8 mouse cellular contexts compared by ENCODE assay signal in the genomic region with DNA sequence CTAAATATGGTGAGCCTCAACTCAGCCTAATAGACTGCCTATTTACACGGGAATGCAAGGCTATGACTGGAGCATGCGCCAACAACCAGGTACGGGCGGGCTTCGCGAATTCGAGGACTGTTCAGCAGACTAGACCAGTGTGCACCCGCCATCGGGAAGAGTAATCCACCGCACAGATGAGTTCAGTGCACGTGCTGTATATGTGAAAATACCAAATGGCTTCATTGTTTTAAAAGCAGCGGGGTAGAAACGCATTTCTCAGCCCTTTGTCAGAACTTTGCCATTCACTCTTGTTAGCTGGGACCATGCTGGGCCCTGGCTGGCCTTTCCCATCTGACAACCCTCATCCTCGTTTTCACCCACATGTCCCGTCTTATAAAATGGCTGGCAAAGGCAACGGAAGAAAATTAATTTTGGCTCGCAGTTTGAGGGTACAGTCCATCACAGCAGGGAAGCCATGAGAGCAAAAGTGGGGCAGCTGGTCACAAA. TPM values are rescaled to one million over a fixed set of nuclear protein-coding genes. Genes with fewer than 3 reads are reported as not detected.
DNase-seq lines count a peak whose midpoint lies in the region; ATAC-seq and TF ChIP-seq lines count a peak whose summit lies in the region.

No protein-coding gene starts in this region.

- no peak overlapping the region for H3K27ac ChIP-seq in thymus, adult 2 months (ENCODE audit: control insufficient read depth, insufficient read depth, low read length)
- peak overlapping the region; percentile 93; the same call in 1 of the 2 replicates for H3K27ac ChIP-seq in hindbrain, embryonic 16.5 days (ENCODE audit: low read depth, low read length)
- no peak overlapping the region for H3K27ac ChIP-seq in stomach, postnatal 0 days (replicated peaks)

- TF ChIP-seq CTCF in thymus, adult 2 months (IDR thresholded peaks at IDR 0.05; ENCODE audit: borderline replicate concordance, control insufficient read depth, extremely low read depth, insufficient read depth, low read length, poor library complexity): no peak
- TF ChIP-seq CTCF in stomach, postnatal 0 days (IDR thresholded peaks at IDR 0.05; ENCODE audit: low read depth): no peak

- H3K36me3 ChIP-seq in thymus, adult 2 months (ENCODE audit: control insufficient read depth, insufficient read depth, low read length): no peaks in the 10 kb centered on the region
- no peaks in the 10 kb centered on the region for H3K36me3 ChIP-seq in hindbrain, embryonic 16.5 days (ENCODE audit: control insufficient read depth, insufficient read depth, low read length)
- H3K36me3 ChIP-seq in stomach, postnatal 0 days (ENCODE audit: control insufficient read depth, insufficient read depth, low read length): no peaks in the 10 kb centered on the region

- no peak overlapping the region; the same call in 1 of the 2 replicates for H3K4me3 ChIP-seq in thymus, adult 2 months (ENCODE audit: control insufficient read depth, insufficient read depth, low read length)
- H3K4me3 ChIP-seq in hindbrain, embryonic 16.5 days (ENCODE audit: low read length): peak overlapping the region; percentile 85
- H3K4me3 ChIP-seq in stomach, postnatal 0 days (ENCODE audit: low read depth, low read length): peak overlapping the region; percentile 84

- no peak for TF ChIP-seq POLR2A in thymus, adult 2 months (IDR thresholded peaks at IDR 0.05; ENCODE audit: control insufficient read depth, extremely low read depth, insufficient read depth, low read length, poor library complexity)

- no peaks in the 10 kb centered on the region for H3K9me3 ChIP-seq in hindbrain, embryonic 16.5 days (ENCODE audit: control insufficient read depth, low read length)
- H3K9me3 ChIP-seq in stomach, postnatal 0 days (ENCODE audit: control insufficient read depth, low read length): no peaks in the 10 kb centered on the region

- peak; percentile 6 for DNase-seq in embryo, embryonic 10 days (ENCODE audit: low spot score)
- DNase-seq in embryo, embryonic 10.5 days (ENCODE audit: low spot score): no peak
- DNase-seq in thymus, adult 2 months: peak; percentile 11
- no peak for DNase-seq in thymus, postnatal 0 days (ENCODE audit: low spot score)
- no peak for DNase-seq in stomach, postnatal 0 days (ENCODE audit: low spot score)

- peaks cover 8% of the 10 kb centered on the region for H3K4me1 ChIP-seq in thymus, adult 2 months (replicated peaks; ENCODE audit: control insufficient read depth, insufficient read depth, low read length)
- peaks cover 9% of the 10 kb centered on the region for H3K4me1 ChIP-seq in hindbrain, embryonic 16.5 days (ENCODE audit: control insufficient read depth, insufficient read depth, low read depth, low read length)
- no peaks in the 10 kb centered on the region; the same call in 1 of the 2 replicates for H3K4me1 ChIP-seq in stomach, postnatal 0 days (replicated peaks; ENCODE audit: control insufficient read depth, insufficient read depth)

- peak; percentile 56 for ATAC-seq in hindbrain, embryonic 16.5 days
- ATAC-seq in megakaryocyte-erythroid progenitor cell, adult 5-6 weeks (replicated peaks; ENCODE audit: low FRiP score, low TSS enrichment, poor library complexity, severe bottlenecking): peak; percentile 15; the same call in 1 of the 2 replicates
- peak; percentile 26; the same call in 1 of the 2 replicates for ATAC-seq in stomach, postnatal 0 days (ENCODE audit: low FRiP score, low TSS enrichment)
- no peak for ATAC-seq in inflammation-experienced regulatory T-cells, adult 6 months

- no peaks in the 10 kb centered on the region for H3K27me3 ChIP-seq in thymus, adult 2 months (ENCODE audit: control insufficient read depth, insufficient read depth, low read length)
- H3K27me3 ChIP-seq in hindbrain, embryonic 16.5 days (replicated peaks; ENCODE audit: control insufficient read depth, insufficient read depth, low read length): no peaks in the 10 kb centered on the region
- no peaks in the 10 kb centered on the region for H3K27me3 ChIP-seq in stomach, postnatal 0 days (ENCODE audit: control insufficient read depth, insufficient read depth, low read length)

- 73% methylated on average over 17 of the region's 17 CpGs for WGBS in thymus, adult 2 months
- WGBS in hindbrain, embryonic 16.5 days: 39% methylated on average over 17 of the region's 17 CpGs
- WGBS in stomach, postnatal 0 days: 53% methylated on average over 17 of the region's 17 CpGs

- peak overlapping the region; percentile 92 for H3K9ac ChIP-seq in hindbrain, embryonic 16.5 days (ENCODE audit: low read depth, low read length)
- H3K9ac ChIP-seq in stomach, postnatal 0 days (ENCODE audit: low read length): peak overlapping the region; percentile 78; the same call in 1 of the 2 replicates

- H3K4me2 ChIP-seq in hindbrain, embryonic 16.5 days (ENCODE audit: low read length): peak overlapping the region; percentile 79
- peak overlapping the region; percentile 95 for H3K4me2 ChIP-seq in stomach, postnatal 0 days (replicated peaks; ENCODE audit: low read depth)

- TF ChIP-seq EP300 in stomach, postnatal 0 days (optimal IDR thresholded peaks at IDR 0.05): no peak

RNA-seq across cellular contexts. Expression of a gene that starts 0.5 kb away (rescaled TPM):
- 9.0 and 10.1 TPM in 2 replicates for polyA plus RNA-seq in thymus, adult 2 months (2012; rRNA removed)
- 2.5 and 2.8 TPM in 2 replicates for polyA plus RNA-seq in thymus, postnatal 0 days (2015; fragmentation: Nextera tagmentation; extraction: Ambion mirVana)
- 7.5 and 7.6 TPM in 2 replicates for polyA plus RNA-seq in hindbrain, embryonic 16.5 days (2015; fragmentation: Nextera tagmentation; extraction: Ambion mirVana)
- total RNA-seq in megakaryocyte-erythroid progenitor cell, adult 5-6 weeks (2014; fragmentation: Nextera tagmentation): 7.7 and 14.9 TPM in 2 replicates
- total RNA-seq in megakaryocyte-erythroid progenitor cell, adult 5-6 weeks (2017): 2.0 and 3.0 TPM in 2 replicates
- polyA plus RNA-seq in stomach, postnatal 0 days (2015; fragmentation: Nextera tagmentation; extraction: Ambion mirVana): 3.8 and 4.4 TPM in 2 replicates
- 1 to 10 TPM; 4.7 to 9.1 (median 5.8) TPM for polyA plus RNA-seq in inflammation-experienced regulatory T-cells, adult 6 months (2017; shearing (Covaris generic))

RNA-seq across cellular contexts. Expression of a gene that starts 31.2 kb away (rescaled TPM):
- polyA plus RNA-seq in thymus, adult 2 months (2012; rRNA removed): 9.4 and 10.2 TPM in 2 replicates
- 12.7 and 13.3 TPM in 2 replicates for polyA plus RNA-seq in thymus, postnatal 0 days (2015; fragmentation: Nextera tagmentation; extraction: Ambion mirVana)
- 11.1 and 11.9 TPM in 2 replicates for polyA plus RNA-seq in hindbrain, embryonic 16.5 days (2015; fragmentation: Nextera tagmentation; extraction: Ambion mirVana)
- 15.5 and 20.1 TPM in 2 replicates for total RNA-seq in megakaryocyte-erythroid progenitor cell, adult 5-6 weeks (2014; fragmentation: Nextera tagmentation)
- total RNA-seq in megakaryocyte-erythroid progenitor cell, adult 5-6 weeks (2017): 26.6 and 28.1 TPM in 2 replicates
- polyA plus RNA-seq in stomach, postnatal 0 days (2015; fragmentation: Nextera tagmentation; extraction: Ambion mirVana): 5.8 and 6.4 TPM in 2 replicates
- 10 to 100 TPM; 14.7 to 27.5 (median 17.2) TPM for polyA plus RNA-seq in inflammation-experienced regulatory T-cells, adult 6 months (2017; shearing (Covaris generic))

Comparison
In these comparisons a context has a peak if more than half of its experiments do, and no peak if none do; other contexts are left out.
1. DNase-seq: peak in embryo, embryonic 10 days (single experiment) and thymus, adult 2 months (single experiment); none in embryo, embryonic 10.5 days (single experiment), thymus, postnatal 0 days (single experiment) and stomach, postnatal 0 days (single experiment).